Comparison of ENCODE assay signal across 9 mouse cellular contexts in genomic region chr4:130173911-130174311, GRCm38 (mm10). TPM values are rescaled to one million over a fixed set of nuclear protein-coding genes. Genes with fewer than 3 reads are reported as not detected.
DNase-seq lines count a peak whose midpoint lies in the region; ATAC-seq and TF ChIP-seq lines count a peak whose summit lies in the region.
"Had no signal": no experiment of that assay in that cellular context is flagged by ENCODE, and none has a peak within 500 bp of the region (broad histone marks: within the 10 kb centered on the region; RNA-seq: fewer than 3 reads in every experiment).

No protein-coding gene starts in this region.

- 45% methylated on average over 19 of the region's 19 CpGs for WGBS in lung, adult 2 months

- no peak for ATAC-seq in megakaryocyte-erythroid progenitor cell, adult 5-6 weeks (replicated peaks; ENCODE audit: low FRiP score, low TSS enrichment, poor library complexity, severe bottlenecking)

- no peak overlapping the region for H3ac ChIP-seq in myocyte (ENCODE audit: control insufficient read depth, insufficient read length)

- H3K27me3 ChIP-seq in myocyte (ENCODE audit: control insufficient read depth, insufficient read depth, insufficient read length) = no peaks in the 10 kb centered on the region

- peak; percentile 54 for DNase-seq in lung, adult 2 months
- no peak for DNase-seq in lung, postnatal 25 days (ENCODE audit: low spot score)
- DNase-seq in kidney, adult 18-20 months = peak; percentile 57
- no peak for DNase-seq in B cell, adult 2 months
- no peak for DNase-seq in adrenal gland, postnatal 10 days

- TF ChIP-seq CTCF in lung, adult 2 months (IDR thresholded peaks at IDR 0.05; ENCODE audit: insufficient read depth, low read length) = no peak
- TF ChIP-seq CTCF in cortical plate, adult 2 months (IDR thresholded peaks at IDR 0.05; ENCODE audit: extremely low read depth, insufficient read depth, low read length) = no peak

- 0 out of 2 replicates have a peak, but pooled peaks have one; percentile 6 for TF ChIP-seq POLR2A in lung, adult 2 months (IDR thresholded peaks at IDR 0.05; ENCODE audit: borderline replicate concordance, extremely low read depth, low read depth, low read length)
- no peak for TF ChIP-seq POLR2A in cortical plate, adult 2 months (IDR thresholded peaks at IDR 0.05; ENCODE audit: extremely low read depth, insufficient read depth, low read length)
- no peak for TF ChIP-seq POLR2A in myocyte (IDR thresholded peaks at IDR 0.05; ENCODE audit: insufficient read length, low read depth)

- H3K4me1 ChIP-seq in lung, adult 2 months (ENCODE audit: control insufficient read depth, insufficient read depth, low read length) = peaks cover 48% of the 10 kb centered on the region
- H3K4me1 ChIP-seq in cortical plate, adult 2 months (ENCODE audit: control insufficient read depth, insufficient read depth, low read length) = no peaks in the 10 kb centered on the region

- H3K4me2 ChIP-seq in myocyte (ENCODE audit: low read depth) = peak overlapping the region; percentile 83

- no peaks in the 10 kb centered on the region for H3K79me2 ChIP-seq in myocyte (ENCODE audit: control insufficient read depth, insufficient read depth)

- no peak overlapping the region for H3K27ac ChIP-seq in cortical plate, adult 2 months (ENCODE audit: insufficient read depth, low read length)

- no peaks in the 10 kb centered on the region for H3K36me3 ChIP-seq in myocyte (ENCODE audit: control insufficient read depth, insufficient read depth)

- peak overlapping the region; percentile 64 for H3K4me3 ChIP-seq in lung, adult 2 months (replicated peaks; ENCODE audit: extremely low read depth, low read depth, low read length)
- peak overlapping the region; percentile 18; the same call in 1 of the 2 replicates for H3K4me3 ChIP-seq in cortical plate, adult 2 months (ENCODE audit: insufficient read depth, low read length)
- no peak overlapping the region for H3K4me3 ChIP-seq in myocyte

TF ChIP-seq in myocyte, 11 proteins besides CTCF, POLR2A, EP300 and RAD21:
- TF ChIP-seq MYOG (IDR thresholded peaks at IDR 0.05; ENCODE audit: control insufficient read depth in 1 of 3, insufficient read depth in 1 of 3, insufficient read length in 2 of 3, low read depth in 2 of 3) (no peak), USF1 (IDR thresholded peaks at IDR 0.05; ENCODE audit: low read depth) (no peak), CEBPB (IDR thresholded peaks at IDR 0.05; ENCODE audit: insufficient read depth, poor library complexity, severe bottlenecking) (no peak), MYOD1 (IDR thresholded peaks at IDR 0.05; ENCODE audit: control insufficient read depth in 1 of 3, insufficient read length in 2 of 3, low read depth in 2 of 3) (no peak), POLR2AphosphoS2 (IDR thresholded peaks at IDR 0.05; ENCODE audit: insufficient read length, low read depth) (no peak), TCF3 (IDR thresholded peaks at IDR 0.05; ENCODE audit: insufficient read length, low read depth) (no peak), SRF (IDR thresholded peaks at IDR 0.05; ENCODE audit: control insufficient read depth, insufficient read length, low read depth) (no peak), REST (IDR thresholded peaks at IDR 0.05; ENCODE audit: insufficient read depth, insufficient read length) (no peak), TCF12 (IDR thresholded peaks at IDR 0.05; ENCODE audit: insufficient read depth, poor library complexity, severe bottlenecking) (no peak), MAX (IDR thresholded peaks at IDR 0.05; ENCODE audit: low read depth) (no peak), E2F4 (IDR thresholded peaks at IDR 0.05; ENCODE audit: insufficient read depth) (no peak)

RNA-seq across cellular contexts. Expression of gene Tinagl1, which starts 1.0 kb away (rescaled TPM):
- polyA plus RNA-seq in lung, adult 2 months (2012; rRNA removed) = 134 and 222 TPM in 2 replicates
- polyA plus RNA-seq in cortical plate, adult 2 months (2012; rRNA removed) = 14.1 and 14.5 TPM in 2 replicates
- polyA plus RNA-seq in myocyte (2012; fragmentation: generic; extraction: Trizol) = 1.6 TPM
- total RNA-seq in adrenal gland, postnatal 10 days (2021) = 100 to 1,000 TPM in 1 of 2 experiments, 10 to 100 TPM in 1; 69.2 to 114 TPM
- total RNA-seq in megakaryocyte-erythroid progenitor cell, adult 5-6 weeks (2014; fragmentation: Nextera tagmentation) = 2.7 and 15.3 TPM in 2 replicates
- 1.8 and 2.7 TPM in 2 replicates for total RNA-seq in megakaryocyte-erythroid progenitor cell, adult 5-6 weeks (2017)

RNA-seq across cellular contexts. Expression of gene Hcrtr1, which starts 34.8 kb away (rescaled TPM):
- polyA plus RNA-seq in lung, adult 2 months (2012; rRNA removed) = 0.19 and 0.66 TPM in 2 replicates
- 3.9 and 4.5 TPM in 2 replicates for polyA plus RNA-seq in cortical plate, adult 2 months (2012; rRNA removed)
- polyA plus RNA-seq in myocyte (2012; fragmentation: generic; extraction: Trizol) = not detected
- 1 to 10 TPM in 1 of 2 experiments, under 1 TPM in 1; 0.78 to 1.7 TPM for total RNA-seq in adrenal gland, postnatal 10 days (2021)
- total RNA-seq in megakaryocyte-erythroid progenitor cell, adult 5-6 weeks (2014; fragmentation: Nextera tagmentation) = not detected in 2 replicates
- total RNA-seq in megakaryocyte-erythroid progenitor cell, adult 5-6 weeks (2017) = not detected in 2 replicates

RNA-seq across cellular contexts. Expression of gene Gm853, which starts 48.3 kb away (rescaled TPM):
- polyA plus RNA-seq in lung, adult 2 months (2012; rRNA removed) = not detected in 2 replicates
- not detected in 2 replicates for polyA plus RNA-seq in cortical plate, adult 2 months (2012; rRNA removed)
- polyA plus RNA-seq in myocyte (2012; fragmentation: generic; extraction: Trizol) = not detected
- not detected for total RNA-seq in adrenal gland, postnatal 10 days (2021)
- total RNA-seq in megakaryocyte-erythroid progenitor cell, adult 5-6 weeks (2014; fragmentation: Nextera tagmentation) = not detected in 2 replicates
- not detected in 2 replicates for total RNA-seq in megakaryocyte-erythroid progenitor cell, adult 5-6 weeks (2017)
- total RNA-seq: adrenal gland, adult 18-20 months had no signal

Comparison
In these comparisons a context has a peak if more than half of its experiments do, and no peak if none do; other contexts are left out.
1. DNase-seq: peak in lung, adult 2 months (single experiment) and kidney, adult 18-20 months (single experiment); none in lung, postnatal 25 days (single experiment), B cell, adult 2 months (0 of 2) and adrenal gland, postnatal 10 days (single experiment).